Mouse (Mus musculus) brain, embryonic 14.5 days (tissue): ENCODE measurements around the gene Rad51b. TPM values are rescaled to one million over a fixed set of nuclear protein-coding genes. Genes with fewer than 3 reads are reported as not detected.

Experiments used
- DNase-seq: peaks from one replicate; pipeline ENCODE4 v3.0.0-alpha.2; 2011; ENCODE audit warnings: low read depth
- CTCF ChIP-seq: fragments of 200-500 bp; IDR thresholded peaks from 2 replicates; pipeline ENCODE4 v1.5.1; 2012; ENCODE audit warnings: inconsistent platforms, mild to moderate bottlenecking, moderate library complexity, borderline replicate concordance; ENCODE audit not compliant: insufficient read depth, insufficient read length; ENCODE audit errors: extremely low read depth
- POLR2A ChIP-seq: fragments of 200-500 bp; IDR thresholded peaks from 2 replicates; pipeline ENCODE4 v1.6.1; 2012; ENCODE audit warnings: mild to moderate bottlenecking, inconsistent platforms, borderline replicate concordance; ENCODE audit not compliant: poor library complexity, insufficient read depth, insufficient read length, severe bottlenecking; ENCODE audit errors: extremely low read depth
- polyA plus RNA-seq: library from polyadenylated mRNA; depleted of rRNA; stranded (reverse); fragments of >200 nt; gene quantifications from 2 replicates; pipeline ENCODE4 v1.2.3, GENCODE M21; 2012

Gene Rad51b
- polyA plus RNA-seq, 1 experiment: 1.1 TPM

DNA sequence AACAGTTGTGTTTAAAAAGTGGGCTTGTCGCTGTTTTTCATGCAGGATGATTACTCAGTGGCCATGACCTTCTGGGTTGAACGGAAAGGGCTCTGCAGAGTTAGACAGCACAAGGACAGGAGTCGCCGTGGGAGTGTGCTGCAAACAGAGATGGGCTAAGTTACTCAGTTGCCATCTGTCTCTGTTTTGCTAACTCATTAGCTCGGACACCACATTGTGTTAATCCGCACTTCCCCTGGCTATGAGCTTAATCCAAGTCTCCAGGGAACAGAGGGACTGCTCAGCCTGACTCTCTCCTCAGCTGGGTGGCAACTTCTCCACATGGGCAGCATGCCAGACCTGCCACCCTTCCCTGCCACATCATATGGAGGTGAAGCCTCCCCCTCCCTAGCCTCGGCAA, 445.1 kb downstream of the Rad51b start:
- TF ChIP-seq CTCF (no peak), POLR2A (no peak)
- peak; percentile 84 for DNase-seq

DNA sequence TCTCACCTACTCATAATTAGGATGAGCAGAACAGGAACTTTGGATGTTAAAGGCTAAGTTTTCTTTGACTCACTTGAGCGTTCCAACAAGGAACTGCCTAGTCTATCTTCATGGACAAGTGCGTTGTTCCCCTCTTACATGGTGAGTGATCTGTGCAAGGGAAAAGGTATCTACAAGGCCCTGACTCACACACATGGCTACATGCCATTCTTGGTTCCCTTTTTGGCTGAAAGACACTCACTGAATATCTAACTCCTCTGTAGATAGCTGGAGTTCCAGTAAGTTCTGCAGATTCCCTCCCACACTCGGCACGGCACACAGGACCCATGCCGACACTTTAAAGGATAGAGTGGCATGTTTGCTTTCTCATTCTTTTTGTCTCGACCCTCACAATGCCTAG, 447.0 kb downstream of the Rad51b start:
- TF ChIP-seq CTCF (no peak), POLR2A (no peak)
- DNase-seq: no peak

DNA sequence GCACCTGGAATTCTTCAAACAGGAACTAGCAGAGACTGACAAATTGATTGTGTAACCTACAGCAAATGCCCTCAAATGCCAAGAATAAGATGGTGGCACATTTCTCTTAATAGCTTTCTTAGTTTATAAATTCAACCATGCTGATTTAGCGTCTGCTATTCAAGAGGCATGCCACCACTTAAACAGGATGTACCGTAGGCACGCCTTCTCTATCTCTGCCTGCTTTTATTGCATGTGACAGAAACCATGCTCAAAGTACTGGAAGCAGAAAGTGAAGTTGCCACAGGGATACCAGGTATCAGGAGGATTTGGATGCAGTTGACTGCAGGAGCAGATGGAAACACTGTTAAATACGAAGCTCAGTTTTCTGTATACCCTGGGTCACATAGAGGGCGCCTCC, 448.1 kb downstream of the Rad51b start:
- TF ChIP-seq POLR2A (no peak), CTCF (no peak)
- no peak for DNase-seq

DNA sequence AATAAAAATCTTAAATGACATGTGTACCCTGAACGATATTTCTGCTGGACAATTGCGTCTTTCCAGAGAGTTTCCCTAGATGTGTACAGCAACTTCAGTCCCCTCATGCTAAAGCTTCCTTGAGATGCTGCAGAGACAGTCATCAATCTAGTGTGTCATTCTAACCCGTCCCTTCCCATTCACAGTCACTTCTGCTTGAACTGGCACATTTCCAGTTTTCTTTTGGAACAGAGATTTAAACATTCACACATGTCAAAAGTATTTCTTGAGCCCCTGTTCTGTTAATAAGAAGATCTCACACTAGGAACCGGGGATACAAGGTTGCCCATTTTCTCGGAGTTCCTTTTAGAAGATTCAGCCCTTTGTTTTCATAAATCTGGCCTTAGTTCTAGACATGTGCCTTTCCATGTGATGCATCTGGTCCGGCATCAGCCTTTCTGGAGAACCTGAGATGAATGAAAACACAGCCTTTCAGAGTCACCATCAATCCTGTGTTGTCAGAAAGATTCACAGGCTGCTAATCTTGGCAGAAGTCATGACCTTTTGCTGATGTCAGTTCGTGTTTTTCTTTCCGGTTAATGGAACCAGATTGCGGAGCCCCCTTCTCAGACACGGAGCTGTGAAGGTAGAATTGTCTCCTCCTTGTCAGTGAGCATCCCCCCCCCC, 448.9 kb downstream of the Rad51b start:
- TF ChIP-seq POLR2A: no peak
- no peak for TF ChIP-seq CTCF
- DNase-seq: peak; percentile 43

DNA sequence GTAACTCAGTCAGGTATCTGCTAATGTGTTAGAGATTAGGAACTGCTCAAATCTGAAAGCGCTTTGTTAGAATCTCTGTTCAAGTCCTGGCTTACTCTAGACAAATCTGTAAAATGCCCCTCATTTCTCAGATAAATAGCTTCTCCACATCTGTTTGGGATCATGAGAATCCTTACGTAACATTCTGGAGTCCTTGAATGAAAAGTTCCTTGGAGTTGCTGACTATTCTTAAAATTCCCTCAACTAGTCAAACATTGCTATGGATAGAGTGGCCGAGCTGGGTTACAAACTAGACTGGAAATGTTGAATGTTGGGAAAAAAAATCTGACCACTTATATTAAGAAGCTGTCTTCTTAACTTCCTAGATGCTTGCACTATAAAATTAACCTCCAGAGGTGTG, 450.5 kb downstream of the Rad51b start:
- TF ChIP-seq CTCF: no peak
- no peak for DNase-seq

DNA sequence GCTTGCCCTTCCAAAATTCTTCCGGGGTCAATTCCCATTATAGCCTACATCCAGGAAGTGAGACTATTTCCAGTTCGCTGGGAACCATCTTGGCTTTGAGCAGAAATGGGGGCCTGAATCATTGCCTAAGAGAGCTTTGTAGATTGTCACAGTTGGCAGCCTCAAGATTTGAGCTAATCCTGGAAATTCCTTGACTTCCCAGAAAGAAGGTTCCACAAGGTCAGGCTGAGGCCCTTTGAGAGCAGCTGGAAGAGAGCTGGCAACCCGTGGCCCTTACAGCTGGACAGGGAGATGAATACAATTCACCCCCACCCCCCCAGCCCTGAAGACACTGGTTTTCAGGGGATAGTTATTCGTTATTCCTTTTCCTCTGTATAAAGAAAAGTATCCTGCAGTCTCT, 451.8 kb downstream of the Rad51b start:
- no peak for DNase-seq
- TF ChIP-seq CTCF (no peak), POLR2A (no peak)

DNA sequence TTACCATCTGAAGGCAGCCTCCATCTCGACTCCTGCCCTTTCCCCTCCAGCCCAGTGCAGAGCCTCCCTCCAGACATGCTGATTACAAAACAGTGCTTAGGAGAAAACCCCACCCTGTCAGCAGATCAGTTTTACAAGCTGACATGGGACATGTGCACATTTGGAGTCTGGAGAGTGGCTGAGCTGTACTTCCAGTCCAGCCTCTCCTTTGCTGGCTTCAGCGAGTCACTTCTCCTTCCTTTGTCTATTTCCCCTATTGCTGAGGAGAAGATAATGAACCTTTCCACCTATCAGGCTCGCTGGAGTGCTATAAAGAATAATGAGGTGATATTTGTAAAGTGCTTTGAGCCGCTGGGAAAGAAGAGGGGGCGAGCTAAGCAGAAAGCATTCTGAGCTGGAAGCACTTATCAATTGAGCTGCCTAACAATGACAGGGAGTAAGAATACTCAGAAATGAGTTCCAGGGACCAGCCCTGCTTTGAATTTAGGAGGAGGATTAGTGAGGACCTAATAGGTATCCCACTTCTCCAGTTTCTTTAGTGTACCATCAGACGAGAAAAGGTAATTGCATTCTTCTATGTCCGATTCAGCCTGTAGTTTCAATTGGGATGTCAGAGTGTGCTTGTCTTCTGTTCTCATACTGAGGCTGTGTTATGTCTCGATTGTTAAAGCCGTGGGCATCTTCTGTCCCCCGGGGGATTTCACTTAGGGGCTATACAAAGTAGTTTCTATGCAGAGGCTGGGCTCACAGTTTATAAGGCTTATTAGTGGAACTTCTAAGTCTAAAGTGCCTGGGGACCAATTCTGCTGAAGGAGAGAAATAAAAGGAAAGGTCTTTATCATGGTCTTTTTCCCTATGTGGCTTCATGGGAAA, 453.4 kb downstream of the Rad51b start:
- DNase-seq: peak; percentile 81
- TF ChIP-seq POLR2A (no peak), CTCF (no peak)

DNA sequence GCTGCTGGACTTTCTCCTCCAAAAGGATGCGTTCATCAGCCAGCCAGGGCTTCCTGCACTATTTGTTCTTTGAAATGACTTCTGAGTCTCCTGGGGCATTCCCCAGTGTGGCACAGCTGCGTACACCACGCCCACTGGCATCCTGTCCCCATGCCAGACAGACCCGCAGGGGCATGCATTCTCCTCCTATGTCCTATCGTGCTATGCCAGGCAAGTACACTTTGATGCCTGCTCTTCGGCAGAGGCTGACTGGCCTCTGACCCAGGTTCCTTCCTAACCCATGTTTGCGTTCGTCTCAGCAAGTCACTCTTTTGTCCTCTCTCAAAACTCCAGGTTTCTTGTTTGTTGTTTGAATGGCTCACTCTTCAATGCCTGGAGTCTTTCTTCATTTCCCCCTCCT, 454.7 kb downstream of the Rad51b start:
- no peak for TF ChIP-seq CTCF
- no peak for TF ChIP-seq POLR2A
- peak; percentile 63 for DNase-seq

DNA sequence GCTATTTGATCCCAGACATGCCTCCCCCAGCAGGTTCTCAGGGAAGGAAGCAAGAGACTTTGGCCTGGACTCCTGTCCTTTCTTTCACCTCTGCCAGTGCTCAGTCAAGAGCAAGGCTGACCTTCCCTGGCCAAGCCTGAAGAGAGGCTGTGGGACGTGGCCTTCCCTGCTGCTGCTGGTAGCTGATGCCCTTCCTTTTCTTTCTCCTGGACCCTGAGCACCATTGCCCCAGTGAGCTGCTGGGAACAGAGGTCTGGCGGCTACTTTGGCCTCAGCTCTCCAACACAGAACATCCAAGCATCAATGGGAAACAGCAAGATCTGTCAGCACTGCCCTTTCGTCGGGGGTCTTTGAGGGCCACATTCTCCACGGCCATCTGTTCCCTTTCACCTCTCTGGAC, 455.1 kb downstream of the Rad51b start:
- TF ChIP-seq POLR2A (no peak), CTCF (no peak)

DNA sequence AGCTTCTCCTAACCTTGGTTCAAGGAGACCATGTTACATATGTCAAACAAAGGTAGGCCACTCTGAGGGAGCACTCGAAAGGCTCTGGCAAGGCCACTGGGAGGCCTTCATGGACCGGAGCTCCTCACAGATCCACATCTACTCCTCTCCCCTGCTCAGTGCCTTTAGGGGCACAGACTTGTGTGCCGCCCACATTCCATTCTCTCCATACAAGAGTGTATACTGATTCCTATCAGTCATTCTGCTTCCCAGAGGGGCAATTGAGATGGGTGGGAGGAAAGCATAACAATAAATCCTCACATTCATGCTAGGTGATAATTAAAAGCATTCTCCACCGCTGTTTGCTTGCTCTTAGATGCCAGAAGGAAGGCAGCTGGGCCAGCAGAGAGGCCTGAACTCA, 458.5 kb downstream of the Rad51b start:
- DNase-seq: no peak
- TF ChIP-seq POLR2A (no peak), CTCF (no peak)

More for the DNA sequence above, 455.1 kb downstream of the Rad51b start:
- DNase-seq: no peak

DNA sequence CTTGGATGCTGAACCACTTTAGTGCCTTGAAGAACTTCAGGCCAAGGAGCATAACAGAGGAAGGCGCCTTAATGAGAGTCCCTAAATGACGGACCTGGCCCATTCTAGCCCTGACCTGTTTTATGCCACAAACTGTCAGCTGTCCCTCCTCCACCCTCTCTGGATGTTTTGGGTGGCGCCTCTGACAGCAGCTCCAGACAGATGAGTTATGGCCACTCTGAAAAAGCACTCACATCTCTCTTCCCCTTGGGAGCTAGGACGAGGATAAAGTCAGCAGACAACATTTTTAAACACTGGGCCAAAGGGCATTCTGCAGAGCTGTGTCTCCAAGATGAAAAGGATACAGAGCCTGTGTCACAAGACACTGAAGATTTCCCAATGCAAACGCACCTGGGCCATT, 459.3 kb downstream of the Rad51b start:
- TF ChIP-seq CTCF (no peak), POLR2A (no peak)
- no peak for DNase-seq

DNA sequence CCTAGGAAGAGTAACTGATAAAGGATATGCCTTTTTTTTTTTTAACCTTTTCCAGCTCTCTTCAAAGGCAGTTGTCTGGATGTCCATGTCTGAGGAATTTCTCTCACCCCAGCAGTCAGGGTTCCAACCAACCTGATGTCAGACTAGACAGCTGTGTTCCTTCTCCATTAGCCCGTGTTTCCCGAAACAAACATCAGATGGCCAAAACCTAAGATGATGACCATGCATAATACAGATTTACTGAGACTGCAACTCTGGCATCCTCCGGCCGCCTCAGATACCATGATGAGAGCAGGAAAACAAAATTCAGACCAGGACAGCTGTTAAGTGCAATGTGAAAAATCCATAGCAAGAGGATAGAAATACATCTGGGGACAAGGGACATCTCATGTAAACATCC, 460.7 kb downstream of the Rad51b start:
- TF ChIP-seq POLR2A: no peak
- DNase-seq: no peak

DNA sequence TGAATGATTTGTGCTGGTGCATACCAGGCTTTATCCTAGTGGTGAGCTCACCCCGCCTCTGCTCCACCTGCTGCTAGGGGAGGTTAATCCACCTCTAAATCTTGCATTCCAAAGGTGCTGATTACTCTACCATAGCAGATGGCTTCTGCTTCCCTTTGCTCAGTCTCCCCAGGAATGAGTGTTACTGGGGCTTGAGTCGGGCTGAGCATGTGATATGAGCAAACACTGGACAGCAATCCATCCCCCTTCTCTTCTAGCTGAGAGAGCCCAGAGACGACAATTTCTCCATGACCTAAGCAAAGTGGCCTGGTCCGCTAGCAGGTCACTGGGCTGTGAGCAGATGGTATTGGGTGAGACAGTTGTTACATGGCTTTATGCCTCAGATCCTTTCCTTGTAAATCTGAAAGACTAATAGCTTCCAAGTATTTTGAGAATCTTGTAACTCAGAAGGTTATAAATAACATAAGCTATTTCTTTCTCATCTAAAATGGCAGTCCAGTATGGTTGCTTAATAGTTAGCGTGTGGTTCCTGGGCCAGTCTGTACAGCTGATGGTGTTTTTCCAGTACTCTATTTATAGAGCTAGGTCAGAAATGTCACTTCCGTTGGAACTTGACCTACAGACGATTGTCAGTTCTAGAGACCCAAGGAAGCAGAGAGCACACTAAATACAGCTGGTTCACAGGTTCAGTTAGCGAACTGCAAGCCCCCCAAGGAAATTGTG, 462.3 kb downstream of the Rad51b start:
- TF ChIP-seq POLR2A: no peak
- no peak for TF ChIP-seq CTCF
- no peak for DNase-seq
